Mouse (Mus musculus) CD4-positive naive resting alpha-beta T cell, adult 57 days (primary cell): ENCODE data around the gene 1700025B11Rik. TPM values are rescaled to one million over a fixed set of nuclear protein-coding genes. Genes with fewer than 3 reads are reported as not detected.

ENCODE experiments used
- total RNA-seq: library from RNA; stranded (reverse); gene quantifications from one replicate; pipeline ENCODE4 v1.2.4, GENCODE M21; 2023

The 1700025B11Rik gene
- not detected for total RNA-seq

GRCm38 (mm10) chr15:77561792-77562191, at the start of gene 1700025B11Rik:
1700025B11Rik (minus strand) TSS chr15:77561892.

GRCm38 (mm10) chr15:77598958-77599357, 37.3 kb upstream of the 1700025B11Rik start, which contains the start of gene Gm36245:
Gm36245 (plus strand) TSS chr15:77599258.

GRCm38 (mm10) chr15:77595961-77596360, 34.3 kb upstream of the 1700025B11Rik start, which contains the start of gene Apol10b:
Apol10b (minus strand) TSS chr15:77596125.

GRCm38 (mm10) chr15:77533216-77533615, 28.5 kb downstream of the 1700025B11Rik start, which contains the start of gene Apol7c:
Apol7c (minus strand) TSS chr15:77533316.

Other genes starting within 250 kb of the 1700025B11Rik start
- gene Apol7a, start 162.8 kb downstream of the 1700025B11Rik start, total RNA-seq = not detected
- 7.3 TPM for gene Apol9a, start 150.8 kb downstream of the 1700025B11Rik start, total RNA-seq
- gene Apol7b, start 114.4 kb downstream of the 1700025B11Rik start, total RNA-seq = 0.74 TPM
- not detected for gene Apol10a, start 84.8 kb downstream of the 1700025B11Rik start, total RNA-seq
- 2.8 TPM for gene Apol11a, start 53.6 kb downstream of the 1700025B11Rik start, total RNA-seq
- gene Apol7c, start 28.6 kb downstream of the 1700025B11Rik start, total RNA-seq = 1.2 TPM
- gene Apol10b, start 34.2 kb upstream of the 1700025B11Rik start, total RNA-seq = 1.5 TPM
- gene Gm36245, start 37.4 kb upstream of the 1700025B11Rik start, total RNA-seq = not detected
- 8.5 TPM for gene Apol11b, start 81.4 kb upstream of the 1700025B11Rik start, total RNA-seq
- gene Apol7e, start 137.0 kb upstream of the 1700025B11Rik start, total RNA-seq = 37.2 TPM
- 1.8 TPM for gene Apol9b, start 167.1 kb upstream of the 1700025B11Rik start, total RNA-seq
- gene Apol8, start 195.1 kb upstream of the 1700025B11Rik start, total RNA-seq = 23.1 TPM